Mouse (Mus musculus) forebrain, embryonic 13.5 days (tissue): ENCODE measurements at regions not wholly inside any gene's neighbourhood (a gene's known extent, or its start where the extent isn't known, plus 50 kb on each side); places are given as distances from the start of the nearest gene placed in this dataset.

ENCODE experiments used
- ATAC-seq: fragments of 200-750 bp; cut with Nextera tagmentation; 2 replicates; pipeline ENCODE4 v1.8.0; 2017
- H3K27ac ChIP-seq: fragments of 300-500 bp; sonication (generic); 2 replicates; pipeline ENCODE4 v1.5.1; 2015; ENCODE audit warnings: inconsistent platforms, mild to moderate bottlenecking, moderate library complexity
- H3K27me3 ChIP-seq: fragments of 300-500 bp; sonication (generic); 2 replicates; pipeline ENCODE4 v1.6.1; 2015; ENCODE audit warnings: mild to moderate bottlenecking, inconsistent platforms
- H3K36me3 ChIP-seq: fragments of 300-500 bp; sonication (generic); 2 replicates; pipeline ENCODE4 v1.6.1; 2015; ENCODE audit warnings: mild to moderate bottlenecking, inconsistent platforms; ENCODE audit not compliant: poor library complexity, severe bottlenecking
- H3K4me1 ChIP-seq: fragments of 300-500 bp; sonication (generic); 2 replicates; pipeline ENCODE4 v1.6.1; 2015; ENCODE audit warnings: inconsistent platforms
- H3K4me2 ChIP-seq: fragments of 300-500 bp; sonication (generic); 2 replicates; pipeline ENCODE4 v1.6.1; 2015; ENCODE audit warnings: inconsistent platforms, mild to moderate bottlenecking, moderate library complexity
- H3K4me3 ChIP-seq: fragments of 300-500 bp; sonication (generic); 2 replicates; pipeline ENCODE4 v1.5.1; 2015; ENCODE audit warnings: mild to moderate bottlenecking, inconsistent platforms
- H3K9ac ChIP-seq: fragments of 300-500 bp; sonication (generic); 2 replicates; pipeline ENCODE4 v1.6.1; 2015; ENCODE audit warnings: mild to moderate bottlenecking, inconsistent platforms
- H3K9me3 ChIP-seq: fragments of 300-500 bp; sonication (generic); replicated peaks from 2 replicates; pipeline ENCODE4 v1.6.1; 2016; ENCODE audit warnings: inconsistent platforms
- WGBS: fragments of 180-500 bp; shearing (Covaris S2); methylation state at CpG from one replicate; pipeline ENCODE4 v1.1.7; 2015; 5-methylcytosine and 5-hydroxymethylcytosine counted together

DNA sequence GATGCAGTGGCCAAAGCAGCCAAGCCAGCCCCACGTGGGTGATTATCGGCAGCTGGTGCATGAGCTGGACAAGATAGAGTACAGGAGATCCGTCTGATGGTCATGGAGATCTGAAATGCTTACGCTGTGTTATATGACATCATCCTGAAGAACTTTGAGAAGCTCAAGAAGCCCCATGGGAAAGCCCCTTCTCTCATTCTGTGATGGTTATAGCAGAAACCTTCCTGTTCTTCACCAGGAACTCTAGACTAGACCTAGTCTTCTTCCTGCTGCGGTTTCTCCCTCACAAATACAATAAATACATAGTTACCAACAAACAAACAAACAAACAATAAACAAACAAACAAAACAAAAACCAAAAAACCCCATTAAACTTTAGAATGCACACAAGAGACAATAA is 220.7 kb upstream of the Ptger4 start:
- ATAC-seq: no peak
- Histone ChIP-seq H3K36me3 (no peaks in the 10 kb centered on the region), H3K9ac (no peak overlapping the region), H3K4me3 (no peak overlapping the region), H3K27me3 (no peaks in the 10 kb centered on the region), H3K9me3 (no peaks in the 10 kb centered on the region), H3K4me2 (no peak overlapping the region), H3K27ac (no peak overlapping the region), H3K4me1 (no peaks in the 10 kb centered on the region)
- 97% methylated on average over 5 of the region's 5 CpGs for WGBS

GRCm38 (mm10) chr15:5468535-5469073 is 224.6 kb upstream of the Ptger4 start:
- 59% methylated on average over 3 of the region's 3 CpGs for WGBS
- no peak overlapping the region for H3K9ac ChIP-seq
- H3K36me3 ChIP-seq: no peaks in the 10 kb centered on the region
- ATAC-seq: peak; percentile 79; the same call in 1 of the 2 replicates
- no peak overlapping the region for H3K4me3 ChIP-seq
- no peaks in the 10 kb centered on the region for H3K4me1 ChIP-seq
- H3K27me3 ChIP-seq: no peaks in the 10 kb centered on the region
- no peaks in the 10 kb centered on the region for H3K9me3 ChIP-seq
- H3K4me2 ChIP-seq: no peak overlapping the region
- H3K27ac ChIP-seq: no peak overlapping the region

GRCm38 (mm10) chr15:5475389-5475995 is 231.5 kb upstream of the Ptger4 start:
- H3K9ac ChIP-seq: no peak overlapping the region
- no peaks in the 10 kb centered on the region for H3K9me3 ChIP-seq
- WGBS: 72% methylated on average over 1 of the region's 1 CpGs
- H3K27me3 ChIP-seq: no peaks in the 10 kb centered on the region
- no peak overlapping the region for H3K27ac ChIP-seq
- H3K4me2 ChIP-seq: no peak overlapping the region
- H3K4me3 ChIP-seq: no peak overlapping the region
- ATAC-seq: no peak
- H3K36me3 ChIP-seq: no peaks in the 10 kb centered on the region
- no peaks in the 10 kb centered on the region for H3K4me1 ChIP-seq

DNA sequence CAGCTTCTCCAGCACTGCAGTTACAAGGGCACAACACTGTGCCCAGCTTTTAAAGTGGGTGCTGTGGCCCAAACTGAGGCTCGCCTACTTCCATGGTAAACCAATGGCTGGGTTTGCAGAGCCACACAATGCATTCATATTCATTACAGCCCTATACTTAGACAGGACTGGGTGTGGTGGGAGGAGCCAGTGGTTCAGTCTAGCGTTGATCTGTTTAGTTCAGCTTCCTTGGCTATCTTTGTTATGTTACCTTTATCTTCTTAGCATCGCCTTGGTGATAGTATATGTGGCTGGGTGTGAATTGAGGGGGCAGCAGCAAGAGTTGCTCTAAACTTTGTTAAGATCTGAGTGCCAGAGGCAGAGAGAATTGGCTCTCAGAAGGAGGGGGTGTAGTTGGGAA is 249.3 kb upstream of the Ptger4 start:
- ATAC-seq: no peak
- Histone ChIP-seq H3K9ac (no peak overlapping the region), H3K27me3 (no peaks in the 10 kb centered on the region), H3K36me3 (no peaks in the 10 kb centered on the region), H3K4me2 (no peak overlapping the region), H3K27ac (no peak overlapping the region), H3K9me3 (no peaks in the 10 kb centered on the region), H3K4me3 (no peak overlapping the region), H3K4me1 (no peaks in the 10 kb centered on the region)
- WGBS: 74% methylated on average over 3 of the region's 3 CpGs

DNA sequence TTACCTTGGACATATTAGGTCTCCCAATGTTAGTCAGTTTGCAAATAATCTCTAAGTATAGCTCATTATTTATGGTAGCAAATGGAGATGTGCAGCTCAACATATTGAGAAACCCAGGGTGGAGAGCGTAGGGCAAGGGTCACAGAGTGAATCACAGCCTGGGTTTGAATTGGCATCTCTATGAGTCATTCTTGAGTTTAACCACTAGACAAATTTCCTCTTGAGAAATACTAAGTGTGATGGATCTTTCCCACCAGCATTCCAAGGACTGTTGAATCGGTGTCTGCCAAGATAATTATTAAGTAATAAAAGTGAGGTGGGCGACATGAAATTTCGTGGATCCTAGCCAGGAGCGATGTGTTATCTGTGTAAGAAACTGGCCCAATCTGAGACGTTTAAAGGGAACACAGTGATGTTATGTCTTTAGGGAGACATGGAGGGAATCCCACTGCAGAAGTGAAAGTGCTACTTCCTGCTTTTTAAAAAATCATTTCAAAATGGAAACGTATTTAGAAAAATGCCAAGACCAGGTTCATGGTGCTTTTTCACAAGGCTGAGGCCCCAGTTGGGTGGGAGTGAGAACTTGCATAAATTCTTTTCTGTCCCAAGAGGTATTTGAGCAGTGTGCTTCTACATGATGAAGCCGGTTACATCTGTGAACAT is 251.3 kb upstream of the Ptger4 start:
- H3K9ac ChIP-seq: no peak overlapping the region
- no peaks in the 10 kb centered on the region for H3K36me3 ChIP-seq
- no peak overlapping the region for H3K4me3 ChIP-seq
- H3K4me2 ChIP-seq: no peak overlapping the region
- H3K9me3 ChIP-seq: no peaks in the 10 kb centered on the region
- no peak for ATAC-seq
- WGBS: 88% methylated on average over 8 of the region's 8 CpGs
- no peak overlapping the region for H3K27ac ChIP-seq
- H3K27me3 ChIP-seq: no peaks in the 10 kb centered on the region
- no peaks in the 10 kb centered on the region for H3K4me1 ChIP-seq

GRCm38 (mm10) chr15:5495954-5496353 is 252.0 kb upstream of the Ptger4 start:
- Histone ChIP-seq H3K27ac (no peak overlapping the region), H3K4me2 (no peak overlapping the region)
- ATAC-seq: no peak

DNA sequence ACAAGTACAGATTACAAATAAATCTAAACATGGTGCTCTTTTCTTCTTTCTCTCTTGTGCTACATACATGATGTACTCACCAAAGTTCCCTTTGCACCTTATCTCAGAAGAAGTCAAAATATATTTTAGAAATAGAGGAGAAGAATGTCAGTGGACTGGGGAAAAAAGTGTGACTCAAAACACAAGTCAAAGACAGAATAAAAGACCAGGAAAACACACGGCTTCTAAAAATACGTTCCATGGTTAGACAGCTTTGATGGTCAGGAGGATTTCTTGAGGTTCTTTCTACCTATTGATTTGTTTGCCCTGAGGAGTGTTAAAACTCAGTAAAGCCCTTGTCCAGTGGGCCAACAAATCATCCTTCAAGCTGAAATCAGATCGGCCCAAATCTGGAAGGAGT is 260.5 kb upstream of the Ptger4 start:
- Histone ChIP-seq H3K4me2 (no peak overlapping the region), H3K9me3 (no peaks in the 10 kb centered on the region), H3K4me3 (no peak overlapping the region), H3K27me3 (no peaks in the 10 kb centered on the region), H3K4me1 (no peaks in the 10 kb centered on the region), H3K27ac (no peak overlapping the region), H3K9ac (no peak overlapping the region), H3K36me3 (no peaks in the 10 kb centered on the region)
- WGBS: 96% methylated on average over 3 of the region's 3 CpGs
- no peak for ATAC-seq

More at GRCm38 (mm10) chr15:5495954-5496353, 252.0 kb upstream of the Ptger4 start:
- H3K4me3 ChIP-seq: no peak overlapping the region
- 93% methylated on average over 2 of the region's 2 CpGs for WGBS
- H3K9ac ChIP-seq: no peak overlapping the region
- no peaks in the 10 kb centered on the region for H3K4me1 ChIP-seq
- no peaks in the 10 kb centered on the region for H3K36me3 ChIP-seq
- no peaks in the 10 kb centered on the region for H3K9me3 ChIP-seq
- no peaks in the 10 kb centered on the region for H3K27me3 ChIP-seq

GRCm38 (mm10) chr15:5506848-5507544 is 263.0 kb upstream of the Ptger4 start:
- no peaks in the 10 kb centered on the region for H3K36me3 ChIP-seq
- no peaks in the 10 kb centered on the region for H3K9me3 ChIP-seq
- H3K27ac ChIP-seq: no peak overlapping the region
- ATAC-seq: no peak
- H3K9ac ChIP-seq: no peak overlapping the region
- H3K27me3 ChIP-seq: no peaks in the 10 kb centered on the region
- WGBS: 84% methylated on average over 5 of the region's 5 CpGs
- H3K4me1 ChIP-seq: no peaks in the 10 kb centered on the region
- no peak overlapping the region for H3K4me3 ChIP-seq
- H3K4me2 ChIP-seq: no peak overlapping the region

DNA sequence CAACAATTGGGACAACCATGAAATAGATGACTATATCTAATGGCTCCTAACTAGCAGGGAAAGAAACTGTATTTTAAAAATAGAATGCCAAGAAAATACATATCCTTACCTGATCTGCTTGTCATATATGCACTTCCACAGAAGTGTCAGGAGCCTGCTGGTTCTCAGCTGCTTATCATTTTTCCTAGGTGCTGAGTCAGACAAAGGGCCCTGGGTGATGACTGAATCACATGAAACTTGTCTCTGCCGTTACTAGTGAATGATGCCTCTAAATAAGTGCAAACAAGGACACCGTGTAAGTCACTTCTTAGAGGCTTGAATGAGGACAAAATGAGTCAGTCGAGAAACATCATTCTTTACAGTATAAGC is 263.5 kb upstream of the Ptger4 start:
- no peaks in the 10 kb centered on the region for H3K27me3 ChIP-seq
- H3K4me3 ChIP-seq: no peak overlapping the region
- no peaks in the 10 kb centered on the region for H3K4me1 ChIP-seq
- H3K9ac ChIP-seq: no peak overlapping the region
- WGBS: 84% methylated on average over 3 of the region's 3 CpGs
- no peak overlapping the region for H3K4me2 ChIP-seq
- no peaks in the 10 kb centered on the region for H3K9me3 ChIP-seq
- no peaks in the 10 kb centered on the region for H3K36me3 ChIP-seq
- no peak for ATAC-seq
- no peak overlapping the region for H3K27ac ChIP-seq

DNA sequence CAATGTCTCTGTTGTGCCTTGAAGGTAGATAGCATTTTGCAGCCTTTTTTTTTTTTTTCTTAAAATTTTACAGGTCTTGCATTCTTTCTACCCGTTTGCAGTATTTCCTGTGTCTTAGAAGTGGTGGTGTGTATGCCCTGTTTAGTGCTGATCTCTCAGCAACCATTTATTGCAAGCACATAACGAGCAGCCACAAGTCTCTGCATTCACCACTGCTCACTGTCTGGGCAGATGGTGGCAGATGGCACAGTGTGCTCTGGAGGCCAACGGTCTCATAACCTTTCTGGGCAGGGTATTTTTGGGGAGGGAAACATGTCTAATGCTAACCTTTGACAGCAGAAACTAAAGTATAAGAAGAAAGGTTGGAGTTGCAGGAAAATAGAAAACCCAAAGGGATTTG is 266.1 kb upstream of the Ptger4 start:
- WGBS: 49% methylated on average over 3 of the region's 3 CpGs
- no peaks in the 10 kb centered on the region for H3K9me3 ChIP-seq
- H3K27me3 ChIP-seq: no peaks in the 10 kb centered on the region
- no peak overlapping the region for H3K4me2 ChIP-seq
- H3K4me1 ChIP-seq: no peaks in the 10 kb centered on the region
- ATAC-seq: no peak
- no peak overlapping the region for H3K9ac ChIP-seq
- no peak overlapping the region for H3K27ac ChIP-seq
- H3K4me3 ChIP-seq: no peak overlapping the region
- no peaks in the 10 kb centered on the region for H3K36me3 ChIP-seq

DNA sequence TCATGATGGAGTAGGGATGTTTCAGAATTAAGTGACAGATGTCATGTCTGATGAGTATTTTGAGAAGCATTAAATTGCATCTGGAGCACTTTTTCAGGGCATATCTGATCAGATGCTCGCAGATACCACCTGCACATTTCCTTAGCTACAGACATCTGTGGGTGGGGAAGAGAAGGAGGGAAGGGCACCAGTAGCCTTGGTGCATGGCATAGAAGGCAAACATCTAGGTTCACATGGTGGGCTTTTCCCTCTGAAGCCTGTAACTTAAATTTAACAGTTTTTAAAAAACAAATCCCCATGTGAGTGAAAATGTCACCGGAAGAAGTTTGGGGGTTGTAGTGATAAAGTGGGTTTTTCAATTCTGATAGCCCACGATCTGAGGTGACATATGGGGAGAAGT is 267.1 kb upstream of the Ptger4 start:
- H3K27ac ChIP-seq: no peak overlapping the region
- no peak overlapping the region for H3K4me2 ChIP-seq
- H3K9me3 ChIP-seq: no peaks in the 10 kb centered on the region
- no peak overlapping the region for H3K4me3 ChIP-seq
- no peaks in the 10 kb centered on the region for H3K27me3 ChIP-seq
- no peaks in the 10 kb centered on the region for H3K36me3 ChIP-seq
- no peak overlapping the region for H3K9ac ChIP-seq
- no peaks in the 10 kb centered on the region for H3K4me1 ChIP-seq
- 91% methylated on average over 3 of the region's 3 CpGs for WGBS
- no peak for ATAC-seq

DNA sequence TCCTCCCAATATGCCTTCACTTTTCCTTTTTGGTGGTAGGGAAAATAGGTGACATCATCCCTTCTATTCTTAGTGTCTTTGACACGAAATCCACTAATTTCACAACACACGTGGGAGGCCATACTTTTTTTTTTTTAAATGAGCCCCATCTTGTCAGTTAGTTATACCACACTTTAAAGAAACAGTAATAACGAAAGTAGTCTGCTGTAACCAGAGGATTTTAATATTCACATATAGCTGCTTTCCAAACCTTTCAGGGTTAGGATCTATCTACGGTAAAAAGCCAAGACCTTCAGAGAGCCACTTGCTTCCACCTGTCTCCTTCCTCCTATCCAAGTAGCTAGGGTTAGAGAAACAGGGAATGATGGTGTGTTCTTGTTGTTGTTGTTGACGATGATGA is 268.6 kb upstream of the Ptger4 start:
- Histone ChIP-seq H3K36me3 (no peaks in the 10 kb centered on the region), H3K27me3 (no peaks in the 10 kb centered on the region), H3K27ac (no peak overlapping the region), H3K9me3 (no peaks in the 10 kb centered on the region), H3K4me2 (no peak overlapping the region), H3K4me1 (no peaks in the 10 kb centered on the region), H3K4me3 (no peak overlapping the region), H3K9ac (no peak overlapping the region)
- ATAC-seq: no peak
- WGBS: 85% methylated on average over 5 of the region's 5 CpGs
